Mouse (Mus musculus) stomach, postnatal 0 days (tissue): ENCODE measurements at regions not wholly inside any gene's neighbourhood (a gene's known extent, or its start where the extent isn't known, plus 50 kb on each side); places are given as distances from the start of the nearest gene placed in this dataset.

Experiments used
- ATAC-seq: fragments of 200-750 bp; cut with Nextera tagmentation; 2 replicates; pipeline ENCODE4 v1.8.0; 2017; ENCODE audit not compliant: low FRiP score, low TSS enrichment
- DNase-seq: peaks from one replicate; pipeline ENCODE4 v3.0.0-alpha.2; 2016; ENCODE audit warnings: low spot score
- H3K27ac ChIP-seq: fragments of 300-500 bp; sonication (generic); replicated peaks from 2 replicates; pipeline ENCODE4 v1.5.1; 2014; ENCODE audit warnings: mild to moderate bottlenecking, control low read depth
- H3K27me3 ChIP-seq: fragments of 300-500 bp; sonication (generic); 2 replicates; pipeline ENCODE4 v1.6.1; 2014; ENCODE audit warnings: low read length; ENCODE audit not compliant: control insufficient read depth, insufficient read depth
- H3K36me3 ChIP-seq: fragments of 300-500 bp; sonication (generic); 2 replicates; pipeline ENCODE4 v1.6.1; 2014; ENCODE audit warnings: low read length, mixed read lengths; ENCODE audit not compliant: control insufficient read depth, insufficient read depth
- H3K4me1 ChIP-seq: fragments of 300-500 bp; sonication (generic); replicated peaks from 2 replicates; pipeline ENCODE4 v1.6.1; 2014; ENCODE audit warnings: antibody characterized with exemption; ENCODE audit not compliant: control insufficient read depth, insufficient read depth
- H3K4me2 ChIP-seq: fragments of 300-500 bp; sonication (generic); replicated peaks from 2 replicates; pipeline ENCODE4 v1.6.1; 2014; ENCODE audit warnings: low read depth, mild to moderate bottlenecking, control low read depth, moderate library complexity
- H3K4me3 ChIP-seq: fragments of 300-500 bp; sonication (generic); 2 replicates; pipeline ENCODE4 v1.5.1; 2014; ENCODE audit warnings: low read depth, low read length, control low read depth
- H3K9ac ChIP-seq: fragments of 300-500 bp; sonication (generic); 2 replicates; pipeline ENCODE4 v1.6.1; 2014; ENCODE audit warnings: mild to moderate bottlenecking, low read length, control low read depth, mixed read lengths
- H3K9me3 ChIP-seq: fragments of 300-500 bp; sonication (generic); 2 replicates; pipeline ENCODE4 v1.6.1; 2016; ENCODE audit warnings: low read length; ENCODE audit not compliant: control insufficient read depth
- CTCF ChIP-seq: IDR thresholded peaks from 2 replicates; pipeline ENCODE4 v1.5.1; 2016; ENCODE audit warnings: antibody characterized with exemption, low read depth, mild to moderate bottlenecking, moderate library complexity
- EP300 ChIP-seq: optimal IDR thresholded peaks from 2 replicates; pipeline ENCODE3; 2016; ENCODE audit warnings: antibody characterized with exemption
- WGBS: fragments of 180-500 bp; shearing (Covaris S2); extraction: QIAGEN DNeasy Blood & Tissue Kit; methylation state at CpG from one replicate; pipeline ENCODE4 v1.1.7; 2014; 5-methylcytosine and 5-hydroxymethylcytosine counted together

GRCm38 (mm10) chr9:94089759-94090158 is 448.1 kb downstream of the 1190002N15Rik start:
- Histone ChIP-seq H3K4me2 (no peak overlapping the region), H3K9ac (no peak overlapping the region), H3K27me3 (no peaks in the 10 kb centered on the region), H3K9me3 (no peaks in the 10 kb centered on the region), H3K36me3 (no peaks in the 10 kb centered on the region), H3K4me1 (no peaks in the 10 kb centered on the region; the same call in 1 of the 2 replicates), H3K27ac (no peak overlapping the region), H3K4me3 (no peak overlapping the region)
- TF ChIP-seq CTCF (no peak), EP300 (no peak)
- 70% methylated on average over 1 of the region's 1 CpGs for WGBS
- ATAC-seq: no peak
- no peak for DNase-seq

- Histone ChIP-seq H3K27ac (no peak overlapping the region), H3K4me3 (no peak overlapping the region), H3K27me3 (no peaks in the 10 kb centered on the region), H3K4me2 (no peak overlapping the region), H3K36me3 (no peaks in the 10 kb centered on the region), H3K9me3 (no peaks in the 10 kb centered on the region), H3K9ac (no peak overlapping the region), H3K4me1 (no peaks in the 10 kb centered on the region)
- ATAC-seq (no peak), DNase-seq (no peak)
- WGBS: 71% methylated on average over 3 of the region's 3 CpGs
- no peak for TF ChIP-seq CTCF
- no peak for TF ChIP-seq EP300
Measured at GRCm38 (mm10) chr9:94083629-94084411, 454.1 kb downstream of the 1190002N15Rik start.

GRCm38 (mm10) chr9:94074904-94075303 is 463.0 kb downstream of the 1190002N15Rik start:
- TF ChIP-seq EP300 (no peak), CTCF (no peak)

GRCm38 (mm10) chr9:94067121-94067520 is 470.8 kb downstream of the 1190002N15Rik start:
- Histone ChIP-seq H3K4me3 (no peak overlapping the region), H3K27me3 (no peaks in the 10 kb centered on the region), H3K9me3 (no peaks in the 10 kb centered on the region), H3K27ac (no peak overlapping the region), H3K9ac (no peak overlapping the region), H3K4me2 (no peak overlapping the region), H3K4me1 (no peaks in the 10 kb centered on the region), H3K36me3 (no peaks in the 10 kb centered on the region)
- DNase-seq: no peak
- 45% methylated on average over 1 of the region's 1 CpGs for WGBS
- no peak for ATAC-seq
- TF ChIP-seq EP300 (no peak), CTCF (no peak)

More at GRCm38 (mm10) chr9:94074904-94075303, 463.0 kb downstream of the 1190002N15Rik start:
- Histone ChIP-seq H3K4me3 (no peak overlapping the region), H3K27ac (no peak overlapping the region), H3K27me3 (no peaks in the 10 kb centered on the region), H3K4me1 (no peaks in the 10 kb centered on the region), H3K36me3 (no peaks in the 10 kb centered on the region), H3K9me3 (no peaks in the 10 kb centered on the region), H3K9ac (no peak overlapping the region), H3K4me2 (no peak overlapping the region)
- DNase-seq (no peak), ATAC-seq (no peak)
- WGBS: 41% methylated on average over 2 of the region's 2 CpGs

GRCm38 (mm10) chr9:94053229-94053628 is 484.7 kb downstream of the 1190002N15Rik start:
- 75% methylated on average over 4 of the region's 4 CpGs for WGBS
- Histone ChIP-seq H3K4me2 (no peak overlapping the region), H3K4me1 (no peaks in the 10 kb centered on the region), H3K9me3 (no peaks in the 10 kb centered on the region), H3K9ac (no peak overlapping the region), H3K4me3 (no peak overlapping the region), H3K27ac (no peak overlapping the region), H3K27me3 (no peaks in the 10 kb centered on the region), H3K36me3 (no peaks in the 10 kb centered on the region)
- DNase-seq: no peak
- TF ChIP-seq CTCF: no peak
- TF ChIP-seq EP300: no peak
- ATAC-seq: no peak

- H3K27me3 ChIP-seq: no peaks in the 10 kb centered on the region
- H3K27ac ChIP-seq: no peak overlapping the region
- H3K4me3 ChIP-seq: no peak overlapping the region
- H3K4me2 ChIP-seq: no peak overlapping the region
- no peak for ATAC-seq
- no peaks in the 10 kb centered on the region for H3K4me1 ChIP-seq
- TF ChIP-seq EP300 (no peak), CTCF (no peak)
- H3K36me3 ChIP-seq: no peaks in the 10 kb centered on the region
- H3K9ac ChIP-seq: no peak overlapping the region
- 59% methylated on average over 7 of the region's 7 CpGs for WGBS
- no peaks in the 10 kb centered on the region for H3K9me3 ChIP-seq
- DNase-seq: no peak
Measured at GRCm38 (mm10) chr9:94047845-94048244, 490.0 kb downstream of the 1190002N15Rik start.
